Mouse (Mus musculus) layer of hippocampus, adult 2 months (tissue): ENCODE measurements at regions not wholly inside any gene's neighbourhood (a gene's known extent, or its start where the extent isn't known, plus 50 kb on each side); places are given as distances from the start of the nearest gene placed in this dataset.
"Not testable (repeated sequence)": the region's sequence is repeated elsewhere in the genome, so short reads cannot be mapped to it uniquely, and the experiment has no call there.

Experiments used
- DNase-seq, 2 experiments: peaks; one replicate each; pipeline ENCODE4 v3.0.0; 2022; ENCODE audit warnings: low spot score in 2 of 2
- H3K27ac ChIP-seq: fragments of 200-600 bp; 2 replicates; pipeline ENCODE4 v1.8.1; 2022
- H3K4me3 ChIP-seq: fragments of 200-600 bp; 2 replicates; pipeline ENCODE4 v1.8.1; 2022; ENCODE audit warnings: mild to moderate bottlenecking
- CTCF ChIP-seq: fragments of 200-600 bp; conservative IDR thresholded peaks from 2 replicates; pipeline ENCODE4 v1.8.1; 2022; ENCODE audit warnings: antibody characterized with exemption, mild to moderate bottlenecking, moderate library complexity

DNA sequence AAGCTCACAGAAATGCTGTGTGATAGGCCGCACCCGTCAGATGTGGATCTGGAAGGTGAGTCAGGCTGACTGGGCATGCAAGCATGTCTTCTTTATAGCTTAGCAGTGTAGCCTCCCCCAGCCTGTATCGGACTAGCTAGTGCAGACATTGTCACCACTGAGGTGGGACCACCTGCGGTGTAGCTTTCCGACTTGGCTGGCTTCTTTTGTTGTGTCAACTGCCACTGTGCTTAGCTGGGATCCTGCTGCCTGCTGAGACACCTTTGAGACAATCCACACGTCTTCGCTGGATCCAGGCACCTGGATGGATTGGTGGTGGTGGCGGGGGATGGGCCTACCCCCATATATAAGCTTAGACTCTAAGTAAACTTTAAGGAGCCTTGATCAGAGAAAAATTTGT is 177.7 kb upstream of the Unc93a2 start:
- Histone ChIP-seq H3K4me3 (no peak overlapping the region), H3K27ac (no peak overlapping the region)
- DNase-seq: no peak
- TF ChIP-seq CTCF: no peak

GRCm38 (mm10) chr17:7548456-7548855 is 163.2 kb upstream of the Unc93a2 start:
- TF ChIP-seq CTCF: no peak
- Histone ChIP-seq H3K27ac (no peak overlapping the region), H3K4me3 (no peak overlapping the region)
- peak; percentile 42 to 49 for DNase-seq

DNA sequence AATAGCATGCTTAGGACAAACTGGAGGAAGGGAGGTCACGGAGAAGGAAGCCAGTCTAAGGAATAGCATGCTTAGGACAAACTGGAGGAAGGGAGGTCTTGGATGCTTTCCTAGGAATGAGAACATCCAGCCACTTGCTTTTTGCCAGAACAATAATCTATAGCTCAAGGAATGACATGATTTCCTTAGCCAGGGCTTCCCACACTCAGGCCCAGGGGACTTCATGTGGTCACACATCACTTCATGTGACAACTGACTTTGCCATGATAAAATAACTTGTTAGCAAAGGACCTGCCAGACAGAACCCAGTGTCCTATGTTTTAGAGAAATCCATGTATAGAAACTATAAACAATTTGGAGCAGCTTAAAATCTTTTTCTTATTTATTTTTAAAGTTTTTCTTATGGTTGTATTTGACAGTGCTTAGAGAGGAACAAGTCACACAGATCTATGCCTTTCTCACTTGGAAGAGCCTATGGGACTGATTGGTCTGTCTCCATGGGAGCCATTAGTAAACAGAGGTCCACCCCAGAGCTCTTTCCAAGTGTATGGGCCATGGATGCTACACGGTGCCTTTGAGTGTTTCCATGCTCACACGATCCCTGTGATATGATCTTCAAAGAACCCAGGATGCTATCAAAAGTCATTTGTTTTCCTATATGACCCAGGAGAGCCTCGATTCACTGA is 153.3 kb upstream of the Unc93a2 start:
- no peak for TF ChIP-seq CTCF
- no peak for DNase-seq
- H3K27ac ChIP-seq: no peak overlapping the region
- H3K4me3 ChIP-seq: no peak overlapping the region

GRCm38 (mm10) chr17:7537618-7538266 is 152.5 kb upstream of the Unc93a2 start:
- H3K27ac ChIP-seq: no peak overlapping the region
- H3K4me3 ChIP-seq: no peak overlapping the region
- TF ChIP-seq CTCF: no peak
- DNase-seq: no peak

DNA sequence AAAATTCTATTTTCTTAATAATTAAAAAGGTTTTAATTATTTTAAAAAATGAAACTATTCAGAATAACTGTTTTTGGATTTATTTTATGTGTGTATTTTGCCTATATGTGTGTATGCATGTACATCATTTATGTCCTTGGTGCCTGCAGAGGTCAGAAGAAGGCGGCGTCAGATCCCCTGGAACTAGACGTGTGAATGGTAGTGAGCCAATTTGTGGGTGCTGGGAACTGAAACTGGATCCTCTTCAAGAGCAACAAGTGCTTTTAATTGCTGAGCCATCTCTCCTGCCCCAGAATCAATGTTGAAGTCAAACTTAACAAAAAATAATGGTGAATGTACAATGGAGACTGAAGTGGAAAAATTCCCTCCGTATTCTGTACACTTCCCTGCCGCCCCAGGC is 151.9 kb upstream of the Unc93a2 start:
- no peak overlapping the region for H3K4me3 ChIP-seq
- H3K27ac ChIP-seq: no peak overlapping the region
- no peak for DNase-seq
- TF ChIP-seq CTCF: no peak

- DNase-seq: no peak
- Histone ChIP-seq H3K4me3 (no peak overlapping the region), H3K27ac (no peak overlapping the region)
- TF ChIP-seq CTCF: no peak
Observed at GRCm38 (mm10) chr17:7534386-7535059, 149.3 kb upstream of the Unc93a2 start.

GRCm38 (mm10) chr17:7533552-7533951 is 148.3 kb upstream of the Unc93a2 start:
- TF ChIP-seq CTCF: no peak
- H3K4me3 ChIP-seq: no peak overlapping the region
- no peak for DNase-seq
- H3K27ac ChIP-seq: no peak overlapping the region

- Histone ChIP-seq H3K27ac (no peak overlapping the region), H3K4me3 (no peak overlapping the region)
- no peak for DNase-seq
- TF ChIP-seq CTCF: no peak
Observed at GRCm38 (mm10) chr17:7532618-7533017, 147.4 kb upstream of the Unc93a2 start.

DNA sequence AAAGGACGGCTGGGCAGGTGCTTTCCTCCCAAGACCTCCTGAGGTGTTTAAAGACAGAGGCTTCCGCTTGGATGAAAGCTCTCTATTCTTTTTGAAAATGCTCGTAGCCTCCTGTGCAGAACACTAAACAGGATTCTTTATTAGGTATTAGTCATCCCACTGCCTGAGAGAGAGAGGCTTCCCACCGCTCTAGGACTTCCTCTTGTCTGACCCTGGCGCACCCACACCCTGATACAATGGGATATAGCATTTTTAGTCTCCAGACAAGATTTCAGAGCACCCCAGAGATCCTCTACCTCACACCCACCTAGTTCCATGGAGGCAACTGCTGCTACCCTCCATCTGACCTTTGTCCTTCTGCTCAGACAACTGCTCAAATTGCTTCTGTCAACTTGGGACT is 144.0 kb upstream of the Unc93a2 start:
- Histone ChIP-seq H3K27ac (no peak overlapping the region), H3K4me3 (no peak overlapping the region)
- no peak for DNase-seq
- TF ChIP-seq CTCF: no peak

GRCm38 (mm10) chr17:7527681-7528080 is 142.4 kb upstream of the Unc93a2 start:
- no peak for DNase-seq
- H3K27ac ChIP-seq: no peak overlapping the region
- peak; percentile 63 for TF ChIP-seq CTCF
- no peak overlapping the region for H3K4me3 ChIP-seq

- DNase-seq, H3K27ac ChIP-seq, H3K4me3 ChIP-seq: not testable (repeated sequence)
Observed at GRCm38 (mm10) chr17:7524497-7524896, 139.2 kb upstream of the Unc93a2 start.

- Histone ChIP-seq H3K4me3 (no peak overlapping the region), H3K27ac (no peak overlapping the region)
- no peak for DNase-seq
- TF ChIP-seq CTCF: no peak
Observed at GRCm38 (mm10) chr17:7521127-7521526, 135.9 kb upstream of the Unc93a2 start.
